Mouse (Mus musculus) midbrain, postnatal 0 days (tissue): ENCODE results near the gene Myl6b. TPM values are rescaled to one million over a fixed set of nuclear protein-coding genes. Genes with fewer than 3 reads are reported as not detected.

Experiments used
- ATAC-seq: fragments of 200-750 bp; cut with Nextera tagmentation; 2 replicates; pipeline ENCODE4 v1.8.0; 2017; ENCODE audit warnings: moderate number of reproducible peaks, mild to moderate bottlenecking, moderate TSS enrichment, moderate library complexity; ENCODE audit not compliant: low FRiP score
- DNase-seq: peaks from one replicate; pipeline ENCODE4 v3.0.0-alpha.2; 2015; ENCODE audit warnings: low spot score
- H3K27ac ChIP-seq: fragments of 300-500 bp; sonication (generic); 2 replicates; pipeline ENCODE4 v1.5.1; 2014; ENCODE audit warnings: low read depth, mild to moderate bottlenecking, low read length, mixed read lengths
- H3K27me3 ChIP-seq: fragments of 300-500 bp; sonication (generic); 2 replicates; pipeline ENCODE4 v1.6.1; 2014; ENCODE audit warnings: low read length, control low read depth, mixed read lengths; ENCODE audit not compliant: insufficient read depth
- H3K36me3 ChIP-seq: fragments of 300-500 bp; sonication (generic); 2 replicates; pipeline ENCODE4 v1.6.1; 2014; ENCODE audit warnings: low read length, control low read depth, mixed read lengths; ENCODE audit not compliant: insufficient read depth
- H3K4me1 ChIP-seq: fragments of 300-500 bp; sonication (generic); 2 replicates; pipeline ENCODE4 v1.6.1; 2014; ENCODE audit warnings: mild to moderate bottlenecking, control low read depth, antibody characterized with exemption, low read length, mixed read lengths; ENCODE audit not compliant: insufficient read depth
- H3K4me2 ChIP-seq: fragments of 300-500 bp; sonication (generic); 2 replicates; pipeline ENCODE4 v1.6.1; 2014; ENCODE audit warnings: low read depth, mild to moderate bottlenecking, low read length, mixed read lengths; ENCODE audit not compliant: poor library complexity, severe bottlenecking
- H3K4me3 ChIP-seq: fragments of 300-500 bp; sonication (generic); 2 replicates; pipeline ENCODE4 v1.5.1; 2014; ENCODE audit warnings: low read depth, mild to moderate bottlenecking, low read length, moderate library complexity
- H3K9ac ChIP-seq: fragments of 300-500 bp; sonication (generic); replicated peaks from 2 replicates; pipeline ENCODE4 v1.6.1; 2014; ENCODE audit warnings: mild to moderate bottlenecking, low read length, moderate library complexity, mixed read lengths; ENCODE audit not compliant: poor library complexity, severe bottlenecking
- H3K9me3 ChIP-seq: fragments of 300-500 bp; sonication (generic); 2 replicates; pipeline ENCODE4 v1.6.1; 2016; ENCODE audit warnings: low read length, control low read depth
- CTCF ChIP-seq: IDR thresholded peaks from 2 replicates; pipeline ENCODE4 v1.5.1; 2016; ENCODE audit warnings: antibody characterized with exemption, mild to moderate bottlenecking
- WGBS: fragments of 180-500 bp; shearing (Covaris S2); extraction: QIAGEN DNeasy Blood & Tissue Kit; methylation state at CpG from one replicate; pipeline ENCODE4 v1.1.7; 2014; 5-methylcytosine and 5-hydroxymethylcytosine counted together
- polyA plus RNA-seq: library from polyadenylated mRNA; unstranded; fragments of >200 nt; fragmentation: Nextera tagmentation; extraction: Ambion mirVana; gene quantifications from 2 replicates; pipeline ENCODE4 v1.2.1, GENCODE M21; 2015
- total RNA-seq: library from RNA; depleted of rRNA; stranded (reverse); fragments of >200 nt; gene quantifications from 2 replicates; pipeline ENCODE4 v1.2.3, GENCODE M21; 2014; rRNA removed

The Myl6b gene
- total RNA-seq = 24.6 and 28.6 TPM in 2 replicates
- polyA plus RNA-seq = 4.9 and 5.4 TPM in 2 replicates

GRCm38 (mm10) chr10:128498590-128498989, at the start of gene Myl6b:
Gene Myl6b (minus strand): TSS chr10:128498685.
- H3K9ac ChIP-seq = peak within 1 kb of the TSS; percentile 34
- H3K9me3 ChIP-seq = no peaks in the 10 kb centered on the region
- H3K4me3 ChIP-seq = peak within 1 kb of the TSS; percentile 66
- H3K36me3 ChIP-seq = peaks cover 4% of the 10 kb centered on the region; the same call in 1 of the 2 replicates
- peak within 1 kb of the TSS; percentile 82 for H3K4me2 ChIP-seq
- DNase-seq (peak; percentile 97), ATAC-seq (peak; percentile 76)
- H3K4me1 ChIP-seq = peaks cover 15% of the 10 kb centered on the region; the same call in 1 of the 2 replicates
- under 1% methylated on average over 24 of the region's 27 CpGs for WGBS
- no peaks in the 10 kb centered on the region for H3K27me3 ChIP-seq
- H3K27ac ChIP-seq = peak within 1 kb of the TSS; percentile 78
- no peak for TF ChIP-seq CTCF

- Histone ChIP-seq H3K4me2 (peak within 1 kb of the TSS; percentile 50), H3K36me3 (peaks cover 24% of the 10 kb centered on the region), H3K27ac (peak within 1 kb of the TSS; percentile 90), H3K9ac (peak within 1 kb of the TSS; percentile 62), H3K27me3 (no peaks in the 10 kb centered on the region), H3K4me3 (peak within 1 kb of the TSS; percentile 44), H3K4me1 (peaks cover 8% of the 10 kb centered on the region; the same call in 1 of the 2 replicates), H3K9me3 (no peaks in the 10 kb centered on the region)
- peak; percentile 76 for TF ChIP-seq CTCF
- under 1% methylated on average over 50 of the region's 50 CpGs for WGBS
- ATAC-seq (peak; percentile 85), DNase-seq (peak; percentile 99)
These were observed 49.0 kb upstream of the Myl6b start, which contains the start of gene Zc3h10 for GRCm38 (mm10) chr10:128547361-128548032. Gene Zc3h10 (minus strand): TSS chr10:128547774.

DNA sequence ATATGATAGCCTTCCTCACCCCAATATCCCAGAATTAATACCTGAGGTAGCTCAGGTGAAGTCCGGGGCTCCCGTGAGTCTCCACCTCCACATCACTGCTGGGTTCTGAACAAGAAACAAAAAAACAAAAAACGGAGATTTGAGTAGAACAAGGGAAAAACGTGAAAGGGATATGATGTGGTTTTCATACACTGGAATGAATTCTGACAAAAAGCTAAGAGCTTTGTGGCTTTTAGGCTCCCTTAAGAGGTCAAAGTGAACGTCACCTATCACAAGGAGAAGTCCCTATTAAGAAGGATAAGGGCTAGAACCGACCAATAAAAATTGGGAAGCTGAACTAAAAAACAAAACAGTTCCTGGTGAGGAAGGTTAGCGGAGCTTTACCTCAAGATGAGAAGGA, 48.3 kb upstream of the Myl6b start:
- 28% methylated on average over 7 of the region's 7 CpGs for WGBS
- Histone ChIP-seq H3K4me2 (peak overlapping the region; percentile 50), H3K27ac (peak overlapping the region; percentile 90), H3K9me3 (no peaks in the 10 kb centered on the region), H3K27me3 (no peaks in the 10 kb centered on the region), H3K4me1 (peaks cover 8% of the 10 kb centered on the region; the same call in 1 of the 2 replicates), H3K36me3 (peaks cover 27% of the 10 kb centered on the region), H3K9ac (peak overlapping the region; percentile 47), H3K4me3 (peak overlapping the region; percentile 44)
- DNase-seq (no peak), ATAC-seq (no peak)
- TF ChIP-seq CTCF = no peak

GRCm38 (mm10) chr10:128546361-128546760, 47.9 kb upstream of the Myl6b start:
- no peaks in the 10 kb centered on the region for H3K27me3 ChIP-seq
- H3K4me1 ChIP-seq = peaks cover 8% of the 10 kb centered on the region; the same call in 1 of the 2 replicates
- peak; percentile 79 for DNase-seq
- WGBS = 16% methylated on average over 4 of the region's 4 CpGs
- H3K9me3 ChIP-seq = no peaks in the 10 kb centered on the region
- H3K4me3 ChIP-seq = peak overlapping the region; percentile 44
- peak overlapping the region; percentile 90; the same call in 1 of the 2 replicates for H3K27ac ChIP-seq
- no peak for ATAC-seq
- H3K9ac ChIP-seq = peak overlapping the region; percentile 47; the same call in 1 of the 2 replicates
- TF ChIP-seq CTCF = peak; percentile 89
- peaks cover 27% of the 10 kb centered on the region for H3K36me3 ChIP-seq
- peak overlapping the region; percentile 50 for H3K4me2 ChIP-seq

- H3K36me3 ChIP-seq = peaks cover 27% of the 10 kb centered on the region
- ATAC-seq = no peak
- no peak for TF ChIP-seq CTCF
These were observed 47.0 kb upstream of the Myl6b start for GRCm38 (mm10) chr10:128545570-128545898.

More at GRCm38 (mm10) chr10:128545570-128545898, 47.0 kb upstream of the Myl6b start:
- H3K9me3 ChIP-seq = no peaks in the 10 kb centered on the region
- 93% methylated on average over 3 of the region's 3 CpGs for WGBS
- no peak overlapping the region for H3K4me2 ChIP-seq
- H3K4me3 ChIP-seq = no peak overlapping the region
- H3K9ac ChIP-seq = no peak overlapping the region
- no peak for DNase-seq
- H3K4me1 ChIP-seq = peaks cover 8% of the 10 kb centered on the region; the same call in 1 of the 2 replicates
- no peaks in the 10 kb centered on the region for H3K27me3 ChIP-seq
- H3K27ac ChIP-seq = no peak overlapping the region
